Mouse (Mus musculus) limb, embryonic 10.5 days (tissue): ENCODE measurements around the gene Timm10. TPM values are rescaled to one million over a fixed set of nuclear protein-coding genes. Genes with fewer than 3 reads are reported as not detected.

ENCODE experiments used
- DNase-seq: peaks from one replicate; pipeline ENCODE4 v3.0.0-alpha.2; 2017; ENCODE audit warnings: low spot score
- H3K27ac ChIP-seq: fragments of 300-500 bp; sonication (generic); 2 replicates; pipeline ENCODE4 v1.5.1; 2016; ENCODE audit warnings: mild to moderate bottlenecking
- H3K27me3 ChIP-seq: fragments of 300-500 bp; sonication (generic); 2 replicates; pipeline ENCODE4 v1.6.1; 2016; ENCODE audit warnings: low read depth, mild to moderate bottlenecking; ENCODE audit not compliant: poor library complexity, severe bottlenecking
- H3K36me3 ChIP-seq: fragments of 300-500 bp; sonication (generic); 2 replicates; pipeline ENCODE4 v1.6.1; 2016; ENCODE audit warnings: mild to moderate bottlenecking, moderate library complexity
- H3K4me1 ChIP-seq: fragments of 300-500 bp; sonication (generic); 2 replicates; pipeline ENCODE4 v1.6.1; 2016
- H3K4me3 ChIP-seq: fragments of 300-500 bp; sonication (generic); 2 replicates; pipeline ENCODE4 v1.5.1; 2016; ENCODE audit warnings: mild to moderate bottlenecking, moderate library complexity
- H3K9me3 ChIP-seq: fragments of 300-500 bp; sonication (generic); replicated peaks from 2 replicates; pipeline ENCODE4 v1.6.1; 2016; ENCODE audit warnings: mild to moderate bottlenecking
- WGBS: fragments of 180-500 bp; shearing (Covaris S2); methylation state at CpG from one replicate; pipeline ENCODE4 v1.1.7; 2016; 5-methylcytosine and 5-hydroxymethylcytosine counted together
- polyA plus RNA-seq: library from polyadenylated mRNA; unstranded; fragments of >200 nt; fragmentation: Nextera tagmentation; extraction: Ambion mirVana; gene quantifications from 2 replicates; pipeline ENCODE4 v1.2.1, GENCODE M21; 2016

Gene Timm10
- polyA plus RNA-seq, 1 experiment from 2014 or later: 64.5 TPM

DNA sequence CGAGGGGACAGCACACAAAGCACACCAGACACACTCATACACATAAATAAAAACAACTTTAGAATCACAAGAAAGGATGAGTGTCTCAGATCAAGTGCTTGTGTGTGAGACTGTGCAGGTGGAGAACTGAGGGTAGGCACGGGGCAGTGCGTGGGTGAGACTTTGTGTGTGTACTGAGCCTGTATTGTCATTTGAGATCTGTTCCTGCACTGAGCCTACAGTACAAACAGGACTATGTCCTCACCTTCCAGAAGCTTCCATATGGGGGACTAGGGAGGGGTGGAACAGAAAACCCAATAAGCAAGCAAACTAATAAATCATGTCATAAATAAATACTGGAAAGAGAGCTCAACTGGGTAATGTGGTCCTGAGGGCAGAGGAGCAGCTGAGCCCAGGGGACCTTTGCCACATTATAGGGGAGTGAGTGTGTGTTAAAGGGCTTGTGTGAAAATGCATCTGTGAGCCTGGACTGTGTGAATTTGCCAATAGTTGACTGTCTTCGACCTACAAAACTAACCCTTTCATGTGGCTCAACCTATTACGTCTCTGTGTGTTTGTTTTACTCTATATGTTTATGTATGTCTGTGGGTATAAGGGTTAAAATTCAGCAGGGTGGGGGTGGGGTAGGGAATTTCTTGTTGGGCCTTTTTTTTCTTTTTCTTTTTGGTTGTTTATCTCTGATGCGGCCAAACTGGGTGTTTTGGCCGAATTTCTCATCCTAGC lies 23.8 kb downstream of the Timm10 start:
- WGBS: 61% methylated on average over 7 of the region's 7 CpGs
- H3K36me3 ChIP-seq: peaks cover 96% of the 10 kb centered on the region
- no peaks in the 10 kb centered on the region for H3K9me3 ChIP-seq
- no peaks in the 10 kb centered on the region for H3K27me3 ChIP-seq
- H3K4me3 ChIP-seq: no peak overlapping the region
- no peak for DNase-seq
- H3K27ac ChIP-seq: no peak overlapping the region
- peaks cover 24% of the 10 kb centered on the region for H3K4me1 ChIP-seq

DNA sequence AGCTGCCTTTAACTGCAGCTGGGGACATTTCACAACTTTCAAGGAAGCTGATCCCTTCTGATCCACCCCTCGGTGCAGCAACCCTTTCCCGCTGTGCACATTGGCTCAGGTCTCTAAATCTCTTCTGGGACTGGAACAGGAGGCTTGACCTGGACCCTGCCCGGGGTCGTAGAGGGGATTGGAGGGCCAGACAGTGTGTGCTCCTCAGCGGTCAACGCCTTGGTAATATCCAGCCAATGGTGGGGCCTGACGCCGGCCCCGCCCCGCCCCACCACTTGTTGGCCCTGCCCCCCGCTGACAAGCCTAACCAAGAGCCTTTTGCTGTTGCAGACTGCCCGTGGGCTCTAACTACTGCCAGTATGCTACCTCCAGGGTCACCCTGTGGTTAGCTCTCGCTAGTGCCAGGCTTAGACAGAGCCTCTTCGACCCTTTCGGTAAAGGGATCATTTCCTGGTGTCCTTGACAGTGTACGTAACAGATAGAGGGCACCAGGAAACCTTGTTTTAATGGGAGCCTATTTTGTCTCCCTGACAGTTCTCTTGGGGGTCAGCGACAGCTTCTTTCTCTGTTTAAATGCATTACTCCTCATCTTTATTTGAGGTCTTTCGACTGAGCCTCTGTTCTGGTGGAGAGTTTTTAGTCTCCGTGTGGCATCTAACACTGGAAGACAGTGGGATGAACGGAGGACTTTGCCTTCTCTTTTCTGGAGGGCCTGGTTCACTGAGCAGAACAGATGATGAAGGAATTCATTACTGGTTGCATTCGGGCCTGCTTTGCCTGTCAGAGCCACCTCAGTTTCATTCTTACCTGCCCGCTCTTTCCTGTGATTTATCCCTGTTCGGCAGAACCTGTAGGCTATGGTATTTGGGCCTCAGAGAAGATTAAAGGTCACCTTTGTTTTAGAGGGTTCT lies 24.6 kb downstream of the Timm10 start:
- Histone ChIP-seq H3K4me3 (no peak overlapping the region), H3K9me3 (no peaks in the 10 kb centered on the region), H3K27ac (no peak overlapping the region), H3K4me1 (peaks cover 24% of the 10 kb centered on the region), H3K27me3 (no peaks in the 10 kb centered on the region), H3K36me3 (peaks cover 96% of the 10 kb centered on the region)
- DNase-seq: peak; percentile 61
- 37% methylated on average over 23 of the region's 23 CpGs for WGBS

DNA sequence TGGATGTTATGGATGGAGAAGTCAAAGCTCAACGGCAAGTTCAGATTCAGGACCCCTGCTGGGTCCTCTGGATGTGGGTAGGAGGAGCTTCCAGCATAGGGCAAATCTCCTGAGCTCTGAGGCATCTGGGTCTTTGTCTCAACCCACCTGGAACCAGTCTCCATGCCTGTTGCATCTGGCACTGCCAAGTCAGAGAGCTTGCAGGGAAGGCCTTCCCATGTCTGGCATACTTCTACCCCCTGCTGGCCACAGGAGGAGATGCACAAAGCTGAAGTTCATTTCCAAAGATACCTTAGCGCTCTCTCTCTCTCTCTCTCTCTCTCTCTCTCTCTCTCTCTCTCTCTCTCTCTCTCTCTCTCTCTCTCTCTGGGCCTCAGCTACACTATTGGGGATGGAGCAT lies 28.9 kb downstream of the Timm10 start:
- 58% methylated on average over 2 of the region's 2 CpGs for WGBS

GRCm38 (mm10) chr2:84858551-84858950 lies 31.8 kb downstream of the Timm10 start:
- 93% methylated on average over 1 of the region's 1 CpGs for WGBS
- no peaks in the 10 kb centered on the region for H3K9me3 ChIP-seq

More for the DNA sequence above, 28.9 kb downstream of the Timm10 start:
- H3K4me1 ChIP-seq: peaks cover 7% of the 10 kb centered on the region
- H3K27ac ChIP-seq: no peak overlapping the region
- no peaks in the 10 kb centered on the region for H3K27me3 ChIP-seq
- H3K36me3 ChIP-seq: peaks cover 97% of the 10 kb centered on the region
- no peaks in the 10 kb centered on the region for H3K9me3 ChIP-seq
- no peak overlapping the region for H3K4me3 ChIP-seq
- DNase-seq: peak; percentile 59

GRCm38 (mm10) chr2:84859991-84860780 lies 33.4 kb downstream of the Timm10 start:
- DNase-seq: no peak
- Histone ChIP-seq H3K27me3 (peaks cover 6% of the 10 kb centered on the region), H3K9me3 (no peaks in the 10 kb centered on the region), H3K36me3 (peaks cover 87% of the 10 kb centered on the region), H3K4me1 (no peaks in the 10 kb centered on the region), H3K4me3 (no peak overlapping the region), H3K27ac (no peak overlapping the region)
- WGBS: 92% methylated on average over 7 of the region's 7 CpGs

More at GRCm38 (mm10) chr2:84858551-84858950, 31.8 kb downstream of the Timm10 start:
- H3K4me1 ChIP-seq: no peaks in the 10 kb centered on the region
- no peak overlapping the region for H3K27ac ChIP-seq
- H3K36me3 ChIP-seq: peaks cover 98% of the 10 kb centered on the region
- H3K4me3 ChIP-seq: no peak overlapping the region
- no peak for DNase-seq
- H3K27me3 ChIP-seq: no peaks in the 10 kb centered on the region

DNA sequence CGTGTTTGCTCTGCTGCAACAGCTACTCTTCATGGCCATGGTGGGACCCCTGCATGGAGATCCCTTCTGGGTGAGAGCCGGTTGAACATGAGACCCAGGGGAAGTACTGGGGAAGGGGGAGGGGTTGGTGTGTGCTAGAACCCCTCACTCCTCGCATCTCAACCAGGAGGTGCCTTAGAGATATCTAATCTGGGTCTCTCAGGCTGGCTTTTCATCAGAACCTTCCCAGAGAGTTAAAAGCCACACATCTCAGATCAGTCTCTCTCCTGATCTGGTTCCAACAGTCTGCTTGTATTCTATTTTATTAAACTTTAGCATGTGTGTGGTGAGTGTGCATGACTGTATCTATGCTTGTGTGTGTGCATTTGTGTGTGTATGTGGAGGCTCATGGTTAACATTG lies 34.6 kb downstream of the Timm10 start:
- no peak for DNase-seq
- peaks cover 10% of the 10 kb centered on the region for H3K4me1 ChIP-seq
- peaks cover 75% of the 10 kb centered on the region for H3K36me3 ChIP-seq
- peaks cover 18% of the 10 kb centered on the region for H3K27me3 ChIP-seq
- no peak overlapping the region for H3K4me3 ChIP-seq
- H3K27ac ChIP-seq: no peak overlapping the region
- no peaks in the 10 kb centered on the region for H3K9me3 ChIP-seq
- WGBS: 84% methylated on average over 3 of the region's 3 CpGs

DNA sequence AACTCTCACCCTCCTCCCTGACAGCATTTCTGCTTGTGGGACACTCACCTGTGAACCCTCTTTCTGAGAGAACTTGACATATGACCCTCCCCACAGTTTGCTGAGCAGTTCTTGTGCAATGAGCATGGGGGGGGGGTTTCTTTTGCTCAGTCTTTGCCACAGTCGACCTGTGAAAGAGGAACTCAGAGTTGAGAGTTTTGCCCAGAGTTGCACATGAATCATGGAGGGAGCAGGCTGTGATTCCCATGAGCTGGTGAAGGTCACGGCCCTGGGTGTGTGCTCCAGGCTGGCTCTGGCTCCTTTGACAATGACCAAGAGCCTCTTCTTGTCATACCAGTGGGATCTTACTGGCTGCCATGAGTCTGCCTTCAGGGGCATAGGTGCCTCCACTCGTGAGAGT lies 35.4 kb downstream of the Timm10 start:
- Histone ChIP-seq H3K9me3 (no peaks in the 10 kb centered on the region), H3K36me3 (peaks cover 67% of the 10 kb centered on the region), H3K27ac (no peak overlapping the region), H3K27me3 (peaks cover 26% of the 10 kb centered on the region), H3K4me1 (peaks cover 12% of the 10 kb centered on the region), H3K4me3 (no peak overlapping the region)
- WGBS: 87% methylated on average over 3 of the region's 3 CpGs
- DNase-seq: no peak

DNA sequence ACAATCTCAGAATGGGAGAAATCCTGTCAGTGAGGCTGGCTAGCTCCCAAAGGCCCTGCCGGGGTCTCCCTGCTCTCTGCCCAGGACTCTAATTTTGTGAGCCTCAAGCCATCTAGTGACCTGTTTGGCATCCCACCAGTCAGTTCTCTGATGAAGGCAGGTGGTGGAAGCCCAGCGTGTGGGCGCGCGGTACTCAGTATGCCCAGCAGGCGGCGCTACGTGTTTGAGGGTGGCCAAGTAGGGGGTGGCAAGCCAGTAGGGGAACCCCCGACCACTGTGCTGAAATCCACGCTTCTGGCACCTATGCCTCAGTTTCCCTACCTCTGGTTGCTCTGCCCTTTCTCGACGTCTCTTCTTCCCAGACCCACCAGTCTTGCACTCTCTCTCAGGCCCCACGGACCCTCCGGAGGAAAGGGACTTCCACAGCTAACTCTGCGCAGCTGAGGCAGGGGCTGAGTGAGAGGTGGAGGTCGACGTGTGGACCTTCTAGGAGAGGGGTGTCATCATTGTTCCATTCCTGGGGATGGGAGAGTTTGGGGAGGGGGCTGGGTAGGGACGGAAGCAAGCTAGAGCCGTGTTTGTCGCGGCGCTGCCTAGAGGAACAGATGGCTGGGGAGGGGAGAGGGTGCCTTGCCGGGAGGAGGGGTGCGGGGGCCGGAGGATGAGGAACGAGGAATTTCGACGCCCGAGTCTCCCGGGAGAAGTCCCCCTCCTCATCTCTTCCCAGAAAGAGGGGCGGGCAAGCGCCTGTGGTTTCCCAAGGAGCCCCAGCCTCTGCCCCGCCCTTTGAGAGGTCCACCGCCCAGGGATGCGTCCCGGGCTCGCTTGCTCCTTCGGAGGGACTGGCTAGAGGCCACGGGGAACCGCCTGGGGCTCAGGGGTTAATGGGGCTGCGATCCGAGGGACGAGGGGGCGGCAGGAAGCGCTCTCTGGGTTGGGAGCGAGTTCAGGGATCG lies 39.1 kb downstream of the Timm10 start:
- Histone ChIP-seq H3K4me3 (peak overlapping the region; percentile 42), H3K27me3 (peaks cover 63% of the 10 kb centered on the region), H3K4me1 (peaks cover 12% of the 10 kb centered on the region), H3K36me3 (peaks cover 31% of the 10 kb centered on the region), H3K9me3 (no peaks in the 10 kb centered on the region), H3K27ac (0 out of 2 replicates have a peak overlapping the region, but pooled peaks have one; percentile 6)
- DNase-seq: peak; percentile 81
- 1% methylated on average over 47 of the region's 47 CpGs for WGBS

DNA sequence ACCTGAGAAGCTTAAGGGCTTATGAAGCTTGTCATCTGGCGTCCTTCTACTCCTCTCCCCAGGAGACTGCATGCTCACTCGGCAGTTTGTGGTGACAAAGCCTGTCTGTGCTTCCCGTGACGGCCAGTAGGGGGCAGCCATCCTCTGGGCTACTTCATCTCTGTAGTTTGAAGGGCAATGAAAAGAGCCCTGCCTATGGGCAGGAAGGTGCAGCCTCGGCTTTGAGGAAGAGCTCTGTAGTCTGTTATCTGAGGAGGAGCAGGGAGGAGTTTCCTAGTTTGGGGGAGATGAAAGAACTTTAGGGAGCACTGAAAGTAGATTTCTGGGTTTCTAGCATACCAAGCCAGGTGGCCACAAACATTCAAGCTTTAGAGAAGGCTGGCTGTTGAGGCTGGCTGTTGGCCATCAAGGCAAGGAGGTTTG lies 41.7 kb downstream of the Timm10 start:
- peak; percentile 80 for DNase-seq

GRCm38 (mm10) chr2:84868977-84869376 lies 42.2 kb downstream of the Timm10 start:
- no peak for DNase-seq
- H3K27ac ChIP-seq: no peak overlapping the region
- peaks cover 94% of the 10 kb centered on the region for H3K27me3 ChIP-seq
- H3K36me3 ChIP-seq: peaks cover 3% of the 10 kb centered on the region
- H3K4me3 ChIP-seq: no peak overlapping the region
- H3K9me3 ChIP-seq: no peaks in the 10 kb centered on the region
- WGBS: 62% methylated on average over 2 of the region's 2 CpGs
- peaks cover 23% of the 10 kb centered on the region for H3K4me1 ChIP-seq

More for the DNA sequence above, 41.7 kb downstream of the Timm10 start:
- WGBS: 7% methylated on average over 5 of the region's 5 CpGs
- H3K4me3 ChIP-seq: no peak overlapping the region
- H3K9me3 ChIP-seq: no peaks in the 10 kb centered on the region
- H3K4me1 ChIP-seq: peaks cover 23% of the 10 kb centered on the region
- peaks cover 6% of the 10 kb centered on the region for H3K36me3 ChIP-seq
- peaks cover 90% of the 10 kb centered on the region for H3K27me3 ChIP-seq
- no peak overlapping the region for H3K27ac ChIP-seq

- WGBS: 66% methylated on average over 4 of the region's 4 CpGs
- H3K4me1 ChIP-seq: peaks cover 20% of the 10 kb centered on the region
- no peaks in the 10 kb centered on the region for H3K36me3 ChIP-seq
- no peaks in the 10 kb centered on the region for H3K9me3 ChIP-seq
- peaks cover 100% of the 10 kb centered on the region for H3K27me3 ChIP-seq
- H3K27ac ChIP-seq: no peak overlapping the region
- DNase-seq: no peak
- H3K4me3 ChIP-seq: no peak overlapping the region
Observed at GRCm38 (mm10) chr2:84870623-84871160, 43.9 kb downstream of the Timm10 start.
